Mouse (Mus musculus): ENCODE measurements around the gene Pif1.

The Pif1 gene

DNA sequence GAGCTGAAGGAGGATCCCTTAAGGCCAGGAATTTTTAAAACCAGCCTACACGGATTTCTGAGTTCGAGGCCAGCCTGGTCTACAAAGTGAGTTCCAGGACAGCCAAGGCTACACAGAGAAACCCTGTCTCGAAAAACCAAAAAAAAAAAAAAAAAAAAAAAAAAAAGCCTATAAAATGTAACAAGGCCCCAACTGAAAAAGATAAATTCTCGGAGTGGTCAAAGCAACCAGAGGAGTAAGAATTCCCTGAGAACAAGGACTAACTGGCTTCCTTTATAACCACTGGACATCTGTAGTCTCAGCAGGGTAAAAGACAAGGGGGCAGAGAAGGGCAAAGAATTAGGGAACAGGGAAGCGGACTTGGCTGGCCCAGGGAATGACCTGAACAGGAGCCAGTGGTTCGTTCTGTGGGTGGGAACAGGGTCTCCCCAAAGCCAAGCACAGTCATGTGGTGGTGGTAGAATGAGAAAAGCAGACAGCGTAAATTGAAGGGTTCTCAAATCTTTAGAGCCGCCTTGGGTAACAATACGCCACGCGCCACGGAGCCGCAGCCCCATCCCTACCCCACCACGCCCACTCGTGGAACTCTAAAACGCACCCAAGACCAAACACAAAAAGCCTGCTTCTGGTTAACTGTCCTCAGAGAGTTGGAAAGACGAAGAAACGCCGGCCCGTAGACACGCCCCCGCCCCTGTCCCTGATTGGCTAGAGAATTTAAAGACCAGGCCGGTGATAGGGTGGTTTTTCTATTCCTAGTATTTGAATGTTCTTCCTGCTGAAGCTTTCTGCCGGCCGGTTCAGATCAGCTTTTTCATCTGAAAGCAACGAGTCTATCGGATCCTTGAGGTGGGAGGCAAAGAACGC lies at the start of gene Pif1:
TSS of gene Pif1 (plus strand) at position 755 of the 864 bp plus-strand sequence.
- DNase-seq: peak; percentile 83

DNA sequence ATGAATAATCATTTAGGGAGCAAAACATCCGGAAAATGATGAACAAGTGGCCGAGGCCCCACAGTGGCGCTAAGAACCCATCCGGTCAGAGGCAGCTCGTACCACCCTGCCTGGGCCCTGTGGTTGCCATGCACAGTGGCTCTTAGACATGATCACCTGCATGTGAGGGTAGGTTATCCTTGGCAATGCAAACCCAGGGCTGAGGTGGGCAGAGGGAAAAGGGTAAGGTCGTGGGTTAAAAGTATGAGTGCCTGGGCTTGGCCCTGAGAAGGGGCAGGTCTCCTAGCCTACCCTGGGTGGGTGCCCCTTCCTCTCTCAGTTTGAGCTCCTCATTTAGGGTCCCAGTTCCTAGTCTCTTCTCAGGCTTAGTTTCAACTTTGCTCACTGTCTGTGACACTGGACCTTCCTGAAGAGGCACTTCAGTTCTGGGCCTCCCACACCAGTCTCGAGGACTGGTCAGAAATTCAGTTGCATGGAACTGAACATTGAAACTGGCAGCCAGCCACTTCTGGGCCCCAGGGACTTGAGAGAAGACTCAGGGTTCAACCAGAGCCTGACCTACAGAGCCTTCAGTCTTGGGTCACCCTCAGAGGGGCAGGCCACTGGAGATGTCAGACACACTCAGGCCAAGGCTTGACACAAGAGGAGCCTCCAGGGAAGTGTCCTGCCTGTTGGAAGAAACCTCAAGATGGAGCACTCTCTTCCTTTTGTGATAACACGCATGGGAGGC lies 48.9 kb upstream of the Pif1 start:
- peak; percentile 41 for DNase-seq

DNA sequence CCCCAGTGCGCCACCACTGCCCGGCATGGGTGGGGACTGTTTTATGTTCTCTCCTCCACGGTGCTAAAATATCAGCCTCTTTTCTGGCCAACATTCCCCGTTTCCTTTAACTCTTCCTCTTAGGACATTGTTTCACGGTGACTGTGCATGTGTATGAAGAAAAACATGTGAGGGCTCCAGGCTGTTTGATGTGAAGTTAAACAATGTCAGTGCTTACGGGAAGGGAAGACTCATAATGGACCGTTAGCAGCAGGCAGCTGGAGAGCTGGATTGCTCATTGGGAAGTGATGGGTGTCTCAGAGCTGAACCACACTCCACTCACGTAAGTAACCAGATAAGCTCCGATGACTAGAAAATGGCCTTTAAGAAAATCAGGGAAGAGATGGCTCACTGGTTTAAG lies 47.3 kb upstream of the Pif1 start:
- no peak for DNase-seq

DNA sequence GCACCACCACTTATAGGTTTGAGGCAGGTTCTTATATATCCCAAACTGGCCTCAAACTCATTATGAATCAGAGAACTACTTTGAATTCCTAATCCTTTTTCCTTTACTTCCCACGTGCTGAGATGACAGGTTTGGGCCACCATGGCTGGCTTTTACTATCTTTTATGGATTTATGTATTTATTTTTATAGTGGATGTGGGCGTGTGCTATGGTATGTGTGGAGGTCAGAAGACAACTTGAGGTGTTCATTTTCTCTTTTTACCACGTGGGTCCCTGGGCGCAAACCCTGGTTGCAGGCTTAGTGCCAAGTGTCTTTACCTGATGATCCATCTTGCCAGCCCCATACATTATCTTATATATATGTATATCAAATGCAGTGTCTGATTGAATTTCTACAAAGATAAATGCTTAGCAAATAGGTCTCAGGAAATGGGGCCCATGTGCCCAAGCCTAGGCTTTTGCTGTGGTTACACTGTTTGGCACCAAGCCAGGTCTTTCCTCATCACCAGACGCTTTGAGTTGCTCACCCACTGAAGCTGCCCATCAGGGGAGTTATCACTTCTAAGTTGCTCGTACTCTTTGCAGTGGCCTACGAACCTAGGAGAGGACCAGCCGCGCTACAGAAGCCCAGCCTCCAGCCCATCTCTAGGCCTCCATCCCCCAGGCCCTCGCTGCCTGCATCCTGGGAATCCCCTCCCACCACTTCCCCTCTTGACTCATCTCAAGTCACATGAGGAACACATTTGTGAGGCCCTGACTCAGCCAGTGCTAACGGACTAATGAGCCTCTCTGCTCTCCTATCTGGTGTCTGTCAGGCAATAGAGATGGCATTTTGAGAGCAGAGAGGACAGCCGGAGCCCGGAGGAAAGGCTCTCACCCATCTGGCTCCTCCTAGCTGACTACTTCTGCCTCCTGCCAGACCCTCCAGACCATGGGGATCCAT lies 45.6 kb upstream of the Pif1 start:
- peak; percentile 71 for DNase-seq

DNA sequence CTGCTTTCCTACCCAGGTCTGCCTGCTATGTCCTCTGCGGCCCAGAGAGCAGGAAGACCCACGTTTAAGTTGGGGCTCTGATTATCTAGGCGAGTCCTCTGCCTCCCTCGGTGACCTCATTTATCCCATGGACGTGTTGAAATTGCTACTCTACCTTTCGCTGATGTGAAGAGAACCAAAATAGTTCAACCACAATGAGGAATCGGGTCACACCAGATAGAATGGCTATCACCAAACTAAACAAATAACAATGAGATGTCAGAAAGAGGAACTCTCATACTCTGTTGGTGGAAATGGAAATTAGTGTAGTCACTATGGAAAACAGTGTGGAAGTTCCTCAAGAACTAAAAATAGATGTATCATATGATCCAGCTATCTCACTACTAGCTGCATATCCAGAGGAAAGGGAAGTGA lies 44.8 kb upstream of the Pif1 start:
- no peak for DNase-seq

DNA sequence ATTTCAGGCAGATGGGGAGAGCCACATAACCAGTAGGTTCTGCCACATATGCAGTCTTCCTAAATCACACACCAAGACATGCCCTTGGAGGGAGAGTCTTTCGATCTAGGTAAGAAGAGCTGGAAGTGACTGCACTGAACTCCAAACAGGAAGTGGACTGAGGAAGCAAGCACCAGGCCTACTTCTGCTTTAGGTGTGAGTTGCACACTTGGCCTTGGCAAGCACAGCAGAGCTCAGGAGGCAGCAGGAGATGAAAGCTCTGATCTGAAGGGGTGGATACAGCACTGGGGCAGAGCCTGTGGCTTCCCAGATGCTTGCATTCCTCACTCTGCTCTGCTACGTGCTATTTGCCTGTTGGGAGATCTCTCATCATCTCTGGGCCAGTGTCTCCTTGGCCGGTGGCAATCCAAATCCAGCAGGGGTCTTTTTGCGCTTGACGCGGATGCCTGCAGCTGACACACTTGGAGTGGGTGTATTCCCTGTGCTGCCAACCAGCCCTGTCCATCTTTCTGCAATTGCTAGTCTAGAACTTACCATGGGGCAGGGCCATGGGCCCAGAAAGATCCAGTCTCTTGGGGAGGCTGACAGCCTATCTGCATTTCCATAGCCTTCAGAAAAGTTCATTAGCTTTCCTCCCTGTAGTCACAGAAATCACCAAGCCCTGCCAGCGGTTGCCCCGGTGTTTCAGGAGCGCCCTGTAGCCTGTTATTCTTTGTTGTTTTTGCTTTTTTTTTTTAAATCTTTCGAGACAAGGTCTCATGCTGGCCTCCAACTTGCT lies 41.1 kb upstream of the Pif1 start:
- DNase-seq: no peak

DNA sequence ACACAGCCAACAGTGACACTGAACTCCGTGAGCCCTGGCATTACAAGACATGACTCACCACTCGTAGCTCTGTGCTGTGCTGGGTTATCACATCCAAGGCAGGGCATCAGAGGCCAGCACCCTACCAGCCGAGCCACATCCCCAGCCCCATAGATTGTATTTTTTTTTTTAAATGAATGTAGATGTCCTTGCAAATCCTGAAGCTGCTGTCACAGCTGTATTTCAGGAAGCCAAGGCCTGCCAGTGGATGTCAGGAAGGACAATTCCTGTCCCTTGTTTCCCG lies 40.6 kb upstream of the Pif1 start:
- DNase-seq: no peak

DNA sequence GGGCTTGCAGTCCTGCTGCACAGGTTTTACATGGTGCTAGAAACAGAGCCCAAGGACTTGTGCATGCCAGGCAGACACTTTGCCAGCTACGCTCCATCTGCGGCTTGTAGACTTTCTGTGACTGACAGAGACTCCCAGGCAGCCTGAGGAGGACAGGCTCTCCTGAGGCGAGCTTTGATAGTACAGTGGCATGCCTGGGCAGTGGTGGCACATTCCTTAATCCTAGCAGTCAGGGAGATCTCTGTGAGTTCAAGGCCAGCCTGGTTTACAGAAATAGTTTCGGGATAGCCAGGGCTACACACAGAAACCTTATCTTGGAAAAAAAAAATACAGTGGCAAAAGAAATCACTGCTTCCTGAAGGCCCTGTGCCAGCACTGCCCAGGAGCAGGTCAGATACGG lies 39.8 kb upstream of the Pif1 start:
- DNase-seq: no peak

DNA sequence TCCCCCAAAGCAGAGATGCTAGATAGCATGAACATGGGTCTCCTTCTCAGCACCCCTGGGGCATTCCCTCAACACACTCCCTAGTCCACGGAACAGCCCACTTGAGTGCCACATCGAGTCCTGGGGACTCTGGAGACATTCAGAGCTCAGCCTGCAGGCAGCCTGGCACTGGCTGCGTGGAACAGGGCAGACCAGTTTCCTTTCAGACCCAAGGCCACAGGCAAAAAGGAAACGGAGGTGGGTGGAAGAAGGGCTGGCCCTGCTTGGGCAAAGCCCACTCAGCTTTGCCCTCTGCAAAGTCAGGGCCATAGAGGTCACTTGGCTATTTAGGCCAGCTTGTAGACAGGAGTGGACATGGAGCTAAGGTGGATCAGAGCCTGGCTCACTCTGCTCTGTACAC lies 39.1 kb upstream of the Pif1 start:
- DNase-seq: no peak

DNA sequence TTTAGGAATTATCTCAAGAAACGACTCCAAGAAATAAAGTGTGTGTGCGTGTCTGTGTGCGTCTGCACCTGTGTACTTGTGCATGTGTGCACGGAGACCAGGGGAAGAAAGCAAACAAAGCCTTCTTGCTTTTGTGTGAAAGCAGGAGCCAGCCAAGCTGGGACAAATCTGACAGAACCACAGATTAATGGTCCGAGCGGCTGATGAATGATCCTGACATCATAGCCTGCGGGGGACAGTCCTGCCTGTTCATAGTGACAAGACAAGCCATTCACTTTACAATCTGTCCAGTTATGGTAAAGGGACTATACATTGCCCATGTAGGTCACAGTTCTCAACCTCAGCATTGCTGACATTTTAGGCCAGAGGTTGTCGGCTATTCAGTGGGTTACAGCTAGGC lies 38.6 kb upstream of the Pif1 start:
- DNase-seq: no peak

DNA sequence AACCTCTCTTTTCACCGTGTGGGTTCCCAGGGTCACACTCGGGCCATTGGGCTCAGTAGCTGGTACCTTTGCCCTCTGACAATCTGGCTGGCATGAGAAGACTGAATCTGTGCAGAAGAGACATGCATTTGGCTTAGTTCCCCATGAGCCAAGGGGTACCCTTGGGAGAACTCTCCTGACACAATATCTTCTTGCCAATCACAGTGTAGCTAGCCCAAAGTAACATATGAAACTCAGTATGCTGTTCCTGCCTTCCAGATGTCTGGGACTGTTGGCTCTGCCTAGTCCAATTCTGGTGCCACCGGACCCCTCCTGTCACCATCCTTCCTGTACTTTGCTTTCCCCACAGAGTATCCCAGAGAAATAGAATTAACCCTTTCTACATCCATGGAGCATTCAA lies 37.8 kb upstream of the Pif1 start:
- DNase-seq: no peak

DNA sequence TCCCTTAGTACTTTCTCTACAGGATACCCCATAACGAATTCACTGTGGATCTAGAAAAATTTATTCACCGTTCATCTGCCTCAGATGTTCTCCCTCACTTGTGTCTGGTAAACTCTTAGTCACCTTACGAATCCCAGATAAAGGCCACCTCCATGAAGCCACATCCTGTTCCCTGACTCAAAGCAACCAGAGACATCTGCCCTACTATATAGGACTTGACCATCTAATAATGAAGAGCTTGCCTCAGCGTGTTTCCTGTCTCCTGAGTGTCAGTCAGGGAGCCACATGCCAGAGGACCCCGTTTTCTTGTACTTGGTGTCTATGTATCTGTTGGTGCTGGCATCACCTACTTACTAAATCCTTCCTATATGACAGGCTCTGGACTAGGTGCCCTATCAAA lies 37.3 kb upstream of the Pif1 start:
- no peak for DNase-seq

DNA sequence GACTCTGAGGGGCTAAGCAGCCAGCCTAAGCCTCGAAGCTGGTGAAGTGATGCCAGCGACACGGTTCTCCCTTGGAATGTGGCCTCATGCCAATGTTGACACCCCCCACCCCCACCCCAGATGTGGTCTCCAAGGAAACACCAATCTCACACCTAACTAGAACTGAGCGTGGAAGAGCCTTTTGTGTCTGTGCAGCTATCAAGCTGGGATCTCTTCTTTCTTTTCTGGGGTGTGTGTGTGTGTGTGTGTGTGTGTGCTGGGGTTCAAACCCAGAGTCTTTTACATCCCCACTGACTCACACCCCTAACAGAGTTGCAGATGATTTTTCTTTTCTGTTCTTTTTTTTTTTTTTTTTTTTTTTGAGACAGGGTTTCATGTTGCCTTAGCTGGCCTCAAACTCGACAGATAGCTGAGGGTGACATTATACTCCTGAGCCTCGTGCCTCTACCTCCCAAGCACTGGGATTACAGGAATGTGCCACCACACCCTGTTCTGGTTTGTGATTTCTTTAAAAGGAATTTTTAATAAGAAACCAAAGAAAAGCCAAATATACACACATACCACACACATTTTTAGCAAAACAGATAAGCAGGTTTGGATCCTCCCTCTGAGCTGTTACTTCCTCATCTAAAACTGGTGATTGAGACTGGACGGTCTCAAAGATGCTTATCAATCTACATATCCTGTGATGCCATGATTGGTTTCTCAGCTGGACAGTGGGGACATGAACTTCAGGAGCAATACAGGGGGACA lies 36.7 kb upstream of the Pif1 start:
- no peak for DNase-seq

DNA sequence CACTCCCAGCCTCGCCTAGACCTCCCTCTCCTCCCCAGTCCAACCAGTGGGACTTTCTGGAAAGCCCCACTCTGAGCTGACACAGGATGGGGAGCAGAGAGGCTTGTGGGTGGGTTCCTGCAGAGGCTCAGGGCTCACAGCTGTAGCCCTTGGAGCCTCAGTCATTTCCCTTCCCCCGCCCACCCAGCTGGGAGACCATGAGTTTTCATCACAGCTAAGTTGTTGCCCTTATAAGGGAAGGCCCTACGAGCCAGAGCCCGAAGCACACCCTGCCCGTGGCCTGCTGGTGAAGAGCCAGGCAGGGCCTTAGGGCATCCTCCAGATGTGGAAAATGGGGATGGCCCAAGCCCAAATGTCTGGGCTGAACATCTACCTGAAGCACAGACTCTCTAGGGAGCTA lies 35.9 kb upstream of the Pif1 start:
- peak; percentile 74 for DNase-seq

DNA sequence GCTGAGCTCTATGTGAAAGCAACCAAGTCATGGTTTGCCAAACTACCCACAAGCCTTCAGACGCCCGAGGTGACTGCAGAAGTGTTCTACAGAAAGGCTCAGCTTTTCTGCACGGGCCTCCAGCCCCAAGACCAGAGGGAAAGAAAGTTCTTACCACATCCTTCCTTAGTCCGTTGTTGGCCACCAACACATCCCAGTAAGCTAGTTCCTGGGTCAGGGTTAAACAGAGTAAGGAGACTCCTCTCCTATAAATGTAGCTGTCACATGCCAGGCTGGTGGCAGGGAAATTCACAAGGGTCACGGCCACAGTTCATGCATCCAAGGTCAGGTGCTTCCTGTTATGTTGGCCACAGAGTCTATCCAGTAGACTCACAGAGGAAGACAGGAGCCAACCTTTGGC lies 34.8 kb upstream of the Pif1 start:
- DNase-seq: no peak

DNA sequence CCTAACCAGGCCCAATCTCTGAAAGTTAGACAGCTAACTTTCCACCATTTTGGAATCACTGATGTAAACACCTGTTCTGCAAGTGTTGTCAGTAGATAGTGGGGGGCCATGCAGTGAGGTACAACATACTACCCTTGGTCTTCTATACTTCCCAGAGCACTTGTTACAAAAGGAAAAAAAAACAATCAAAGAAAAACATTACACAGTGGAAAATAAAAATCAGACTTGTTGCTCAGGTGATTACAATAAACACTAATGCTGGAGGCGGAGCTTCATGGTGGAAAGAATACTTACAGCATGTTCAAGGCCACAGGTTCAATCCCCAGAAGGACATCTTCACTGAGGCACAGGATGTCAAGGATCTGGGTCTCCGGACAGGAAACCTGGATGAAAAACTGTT lies 34.2 kb upstream of the Pif1 start:
- DNase-seq: no peak

DNA sequence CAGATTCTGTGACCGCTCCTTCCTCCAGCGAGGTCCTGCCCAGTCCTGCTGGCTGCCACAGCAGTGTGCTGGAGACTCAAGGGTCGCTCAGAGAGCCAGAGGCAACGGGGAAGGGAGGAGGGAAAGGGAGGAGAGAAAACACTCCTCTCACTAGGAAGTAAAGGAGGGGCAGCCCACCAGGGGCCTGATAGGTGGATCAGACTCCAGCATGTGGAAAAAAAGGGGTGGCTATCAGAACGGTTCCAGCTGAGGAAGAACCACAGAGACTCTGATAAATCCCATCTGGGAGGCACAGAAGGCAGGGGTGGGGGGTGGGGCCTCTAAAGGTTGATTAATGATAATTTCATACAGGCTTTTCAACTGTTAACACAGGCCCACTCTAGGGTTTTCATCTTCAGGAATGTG lies 32.0 kb upstream of the Pif1 start:
- DNase-seq: no peak

DNA sequence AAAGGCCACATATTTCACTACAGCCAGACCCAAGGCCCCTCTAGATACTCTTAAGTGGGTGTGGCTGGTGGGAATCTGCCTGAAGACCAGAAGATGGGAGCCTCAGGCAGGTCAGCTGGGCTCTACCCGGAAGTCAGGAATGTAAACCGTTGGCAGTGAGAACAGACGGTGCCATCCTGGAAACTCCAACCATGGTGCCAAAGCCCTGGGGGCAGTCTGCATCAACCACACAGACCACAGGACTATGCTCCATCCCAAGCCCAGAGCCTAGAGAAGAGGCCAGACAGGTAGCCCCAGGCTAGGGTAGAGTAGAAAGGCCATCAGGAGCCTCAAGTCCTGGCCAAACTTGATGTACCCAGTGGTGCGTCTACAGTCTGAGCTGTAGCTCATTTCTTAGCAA lies 31.3 kb upstream of the Pif1 start:
- no peak for DNase-seq

DNA sequence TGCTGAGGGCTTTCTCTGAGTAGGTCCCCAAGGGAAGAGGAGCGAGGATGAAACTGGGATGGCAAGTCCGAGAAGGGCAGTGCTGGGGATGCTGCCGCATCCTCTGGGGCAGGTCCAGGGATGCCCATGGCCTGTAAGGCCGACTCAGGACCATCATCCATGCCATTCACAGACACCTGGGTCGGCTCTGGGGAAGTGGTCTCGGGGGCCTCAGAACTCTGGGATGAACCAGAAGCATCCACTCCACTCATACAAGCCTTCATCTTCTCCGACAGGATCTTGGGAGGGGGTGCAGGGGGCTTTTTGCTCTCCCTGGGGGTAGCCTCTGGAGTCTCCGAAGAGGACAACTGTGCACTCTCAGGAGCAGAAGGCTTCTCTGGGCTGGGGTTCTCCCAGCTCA lies 30.6 kb upstream of the Pif1 start:
- no peak for DNase-seq

DNA sequence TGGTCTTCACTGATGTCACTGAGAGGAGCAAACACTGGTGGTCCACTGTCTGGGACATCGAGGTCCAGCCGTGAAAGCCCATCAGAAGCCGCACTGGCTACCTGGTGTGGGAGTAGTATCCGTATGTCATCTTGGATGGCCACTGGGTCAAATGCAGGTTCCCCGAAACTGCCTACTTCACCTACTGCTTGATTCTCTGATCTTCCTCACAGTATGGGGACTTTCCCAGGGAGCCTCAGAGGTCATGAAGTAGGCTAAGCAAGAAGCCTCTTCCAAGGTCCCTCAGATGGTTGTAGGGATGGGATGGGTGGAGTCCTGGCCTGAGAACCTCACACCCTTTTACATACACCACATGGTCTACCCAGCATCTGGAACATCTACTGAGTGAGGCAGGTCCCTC lies 30.0 kb upstream of the Pif1 start:
- no peak for DNase-seq

DNA sequence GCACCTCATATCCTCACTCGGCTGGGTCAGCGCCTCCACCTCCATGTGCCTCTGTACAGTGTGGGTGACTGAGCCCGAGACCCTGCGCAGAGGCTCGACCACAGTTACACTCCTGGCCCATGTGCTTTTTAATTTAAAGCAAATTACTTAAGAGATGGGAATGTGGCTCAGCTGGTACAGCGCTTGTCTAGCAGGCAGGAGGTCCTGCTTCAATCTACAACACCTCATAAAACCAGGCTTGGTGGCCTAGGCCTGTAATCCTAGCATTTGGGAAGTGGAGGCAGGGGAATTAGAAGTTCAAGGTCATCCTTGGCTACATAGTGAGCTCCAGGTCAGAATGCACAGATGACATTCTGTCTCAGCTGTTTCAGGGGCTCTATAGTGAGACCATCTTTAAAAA lies 28.2 kb upstream of the Pif1 start:
- DNase-seq: no peak

DNA sequence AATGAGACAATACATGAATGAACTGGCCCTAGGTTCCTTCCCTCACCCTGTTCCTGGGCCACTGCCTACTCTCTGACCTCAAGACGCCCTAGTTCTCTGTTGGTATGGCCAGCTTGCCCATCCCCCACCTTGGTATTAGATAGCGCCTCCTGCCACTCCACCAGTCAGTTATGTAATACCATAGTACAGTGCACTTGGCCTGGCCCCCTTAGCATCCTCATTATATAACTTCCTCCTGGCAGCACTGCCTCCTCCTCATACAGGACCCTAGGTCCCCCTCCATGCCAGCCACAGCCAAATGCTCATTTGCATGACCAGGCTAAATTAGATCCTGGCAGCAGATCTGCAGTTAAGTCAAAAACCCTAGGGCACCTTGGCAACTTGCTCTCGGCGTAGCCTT lies 25.9 kb upstream of the Pif1 start:
- no peak for DNase-seq
